Mouse (Mus musculus): ENCODE measurements around the gene Slit3.

GRCm38 (mm10) chr11:35231361-35232090 lies 110.5 kb downstream of the Slit3 start:
- no peak for TF ChIP-seq CTCF (IDR thresholded peaks at IDR 0.05; ENCODE audit: low read depth)
- no peak for TF ChIP-seq EP300 (IDR thresholded peaks at IDR 0.05; ENCODE audit: low read depth)

All from liver, embryonic 14.5 days (tissue).